Mouse (Mus musculus) heart, embryonic 13.5 days (tissue): ENCODE results near the gene Rdh16. TPM values are rescaled to one million over a fixed set of nuclear protein-coding genes. Genes with fewer than 3 reads are reported as not detected.
"Not testable (repeated sequence)": the region's sequence is repeated elsewhere in the genome, so short reads cannot be mapped to it uniquely, and the experiment has no call there.

Source experiments
- ATAC-seq: fragments of 200-750 bp; cut with Nextera tagmentation; 2 replicates; pipeline ENCODE4 v1.8.0; 2017; ENCODE audit warnings: moderate TSS enrichment; ENCODE audit not compliant: insufficient number of reproducible peaks, low FRiP score, low TSS enrichment; ENCODE audit errors: extremely low read depth
- H3K27ac ChIP-seq: fragments of 300-500 bp; sonication (generic); replicated peaks from 2 replicates; pipeline ENCODE4 v1.5.1; 2015; ENCODE audit warnings: moderate library complexity, mild to moderate bottlenecking, inconsistent platforms
- H3K27me3 ChIP-seq: fragments of 300-500 bp; sonication (generic); replicated peaks from 2 replicates; pipeline ENCODE4 v1.6.1; 2015; ENCODE audit warnings: mild to moderate bottlenecking, inconsistent platforms
- H3K36me3 ChIP-seq: fragments of 300-500 bp; sonication (generic); 2 replicates; pipeline ENCODE4 v1.6.1; 2015; ENCODE audit warnings: mild to moderate bottlenecking, inconsistent platforms
- H3K4me1 ChIP-seq: fragments of 300-500 bp; sonication (generic); 2 replicates; pipeline ENCODE4 v1.6.1; 2015; ENCODE audit warnings: inconsistent platforms
- H3K4me2 ChIP-seq: fragments of 300-500 bp; sonication (generic); 2 replicates; pipeline ENCODE4 v1.6.1; 2015; ENCODE audit warnings: inconsistent platforms, mild to moderate bottlenecking, moderate library complexity
- H3K4me3 ChIP-seq: fragments of 300-500 bp; sonication (generic); 2 replicates; pipeline ENCODE4 v1.5.1; 2015; ENCODE audit warnings: moderate library complexity, mild to moderate bottlenecking, inconsistent platforms
- H3K9ac ChIP-seq: fragments of 300-500 bp; sonication (generic); 2 replicates; pipeline ENCODE4 v1.6.1; 2015; ENCODE audit warnings: inconsistent platforms, mild to moderate bottlenecking, moderate library complexity
- H3K9me3 ChIP-seq: fragments of 300-500 bp; sonication (generic); 2 replicates; pipeline ENCODE4 v1.6.1; 2016; ENCODE audit warnings: inconsistent platforms
- WGBS: fragments of 180-500 bp; shearing (Covaris S2); methylation state at CpG from one replicate; pipeline ENCODE4 v1.1.7; 2015; ENCODE audit warnings: mixed read lengths; 5-methylcytosine and 5-hydroxymethylcytosine counted together
- polyA plus RNA-seq: library from polyadenylated mRNA; unstranded; fragments of >200 nt; fragmentation: Nextera tagmentation; extraction: Ambion mirVana; gene quantifications from 2 replicates; pipeline ENCODE4 v1.2.1, GENCODE M21; 2015

Rdh16 gene
- polyA plus RNA-seq, 1 experiment from 2014 or later: not detected

DNA sequence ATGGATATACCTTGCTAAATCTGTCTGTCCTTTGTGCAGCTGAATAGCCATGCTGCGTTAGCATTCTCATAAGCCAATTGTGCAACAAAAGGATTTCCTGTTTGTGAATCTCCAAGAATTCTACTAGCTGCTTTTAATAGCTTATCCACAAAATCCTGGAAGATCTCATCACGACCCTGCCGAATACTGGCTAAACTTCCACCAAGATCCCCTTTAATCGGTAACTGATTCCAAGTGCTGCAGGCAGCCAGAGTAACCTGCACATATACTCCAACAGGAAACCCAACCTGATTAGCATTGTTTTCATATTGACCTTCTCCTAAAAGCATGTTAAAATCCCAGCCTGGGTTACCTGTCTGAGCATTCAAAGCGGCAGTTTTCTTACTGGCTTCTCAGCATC lies 34.3 kb downstream of the Rdh16 start:
- Histone ChIP-seq H3K27me3 (no peaks in the 10 kb centered on the region), H3K36me3 (no peaks in the 10 kb centered on the region), H3K27ac (no peak overlapping the region), H3K9ac (no peak overlapping the region), H3K4me1 (no peaks in the 10 kb centered on the region), H3K4me2 (no peak overlapping the region), H3K9me3 (peaks cover 22% of the 10 kb centered on the region), H3K4me3 (no peak overlapping the region)
- 68% methylated on average over 5 of the region's 5 CpGs for WGBS
- no peak for ATAC-seq

GRCm38 (mm10) chr10:127837793-127838192 lies 36.8 kb downstream of the Rdh16 start:
- peaks cover 21% of the 10 kb centered on the region for H3K9me3 ChIP-seq
- not testable (repeated sequence) for H3K36me3 ChIP-seq, H3K4me2 ChIP-seq, H3K4me1 ChIP-seq, H3K27me3 ChIP-seq, H3K4me3 ChIP-seq, H3K9ac ChIP-seq, H3K27ac ChIP-seq, ATAC-seq
- 91% methylated on average over 5 of the region's 5 CpGs for WGBS

DNA sequence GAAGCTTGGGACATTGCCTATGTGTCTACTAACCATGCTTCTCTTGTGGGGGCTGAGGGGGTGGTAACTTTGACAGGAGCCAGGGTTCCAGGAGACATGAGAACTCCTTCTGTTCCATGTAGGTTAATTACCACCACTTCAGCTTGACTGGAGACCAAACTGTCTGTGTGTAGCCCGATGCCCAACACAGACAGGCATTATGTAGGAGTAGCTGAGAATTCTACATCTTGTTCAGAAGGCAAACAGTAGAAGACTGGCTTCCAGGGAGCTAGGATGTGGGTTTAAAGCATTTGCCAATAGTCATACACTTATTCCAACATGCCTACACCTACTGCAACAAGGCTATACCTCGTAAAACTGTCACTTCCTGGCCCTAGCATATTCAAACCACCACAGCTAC lies 37.6 kb downstream of the Rdh16 start:
- H3K27me3 ChIP-seq: no peaks in the 10 kb centered on the region
- ATAC-seq: no peak
- H3K4me3 ChIP-seq: no peak overlapping the region
- H3K9me3 ChIP-seq: peaks cover 19% of the 10 kb centered on the region
- no peak overlapping the region for H3K4me2 ChIP-seq
- WGBS: 70% methylated on average over 2 of the region's 2 CpGs
- no peak overlapping the region for H3K27ac ChIP-seq
- no peaks in the 10 kb centered on the region for H3K36me3 ChIP-seq
- H3K9ac ChIP-seq: no peak overlapping the region
- no peaks in the 10 kb centered on the region for H3K4me1 ChIP-seq

GRCm38 (mm10) chr10:127840776-127841175 lies 39.8 kb downstream of the Rdh16 start:
- no peak overlapping the region for H3K4me3 ChIP-seq
- H3K9me3 ChIP-seq: peaks cover 19% of the 10 kb centered on the region
- H3K9ac ChIP-seq: no peak overlapping the region
- no peaks in the 10 kb centered on the region for H3K4me1 ChIP-seq
- no peaks in the 10 kb centered on the region for H3K27me3 ChIP-seq
- no peaks in the 10 kb centered on the region for H3K36me3 ChIP-seq
- H3K27ac ChIP-seq: no peak overlapping the region
- no peak overlapping the region for H3K4me2 ChIP-seq
- WGBS: 58% methylated on average over 2 of the region's 2 CpGs
- no peak for ATAC-seq

DNA sequence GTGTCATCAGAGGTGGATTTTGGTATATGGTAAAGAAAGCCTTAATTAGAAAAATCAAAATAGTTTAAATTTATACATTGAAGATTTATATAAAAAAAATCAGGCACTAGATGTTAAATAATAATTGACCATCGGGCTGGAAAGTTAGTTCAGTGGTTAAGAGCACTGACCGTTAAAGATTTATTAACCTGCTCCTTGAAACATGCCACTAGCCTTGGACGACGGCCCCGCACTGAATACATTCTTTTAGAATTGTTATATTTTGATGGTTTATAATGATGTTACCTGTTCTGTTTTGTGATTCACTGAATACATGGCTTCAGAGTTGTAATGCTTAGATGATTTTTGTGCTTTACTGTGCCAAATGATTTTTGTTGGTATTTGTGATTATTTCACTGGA lies 45.0 kb downstream of the Rdh16 start:
- H3K4me1 ChIP-seq, H3K27me3 ChIP-seq, H3K4me3 ChIP-seq, H3K9ac ChIP-seq, H3K27ac ChIP-seq, H3K4me2 ChIP-seq, H3K9me3 ChIP-seq, ATAC-seq, H3K36me3 ChIP-seq: not testable (repeated sequence)
- 83% methylated on average over 5 of the region's 5 CpGs for WGBS

- no peak overlapping the region for H3K27ac ChIP-seq
- no peaks in the 10 kb centered on the region for H3K4me1 ChIP-seq
- no peak overlapping the region for H3K9ac ChIP-seq
- no peak for ATAC-seq
- no peaks in the 10 kb centered on the region for H3K27me3 ChIP-seq
- no peak overlapping the region for H3K4me2 ChIP-seq
- H3K9me3 ChIP-seq: 0 out of 2 replicates have a peak, but pooled peaks cover 7% of the 10 kb centered on the region
- no peaks in the 10 kb centered on the region for H3K36me3 ChIP-seq
- 59% methylated on average over 1 of the region's 1 CpGs for WGBS
- no peak overlapping the region for H3K4me3 ChIP-seq
Observed at GRCm38 (mm10) chr10:127848089-127848488, 47.1 kb downstream of the Rdh16 start.

DNA sequence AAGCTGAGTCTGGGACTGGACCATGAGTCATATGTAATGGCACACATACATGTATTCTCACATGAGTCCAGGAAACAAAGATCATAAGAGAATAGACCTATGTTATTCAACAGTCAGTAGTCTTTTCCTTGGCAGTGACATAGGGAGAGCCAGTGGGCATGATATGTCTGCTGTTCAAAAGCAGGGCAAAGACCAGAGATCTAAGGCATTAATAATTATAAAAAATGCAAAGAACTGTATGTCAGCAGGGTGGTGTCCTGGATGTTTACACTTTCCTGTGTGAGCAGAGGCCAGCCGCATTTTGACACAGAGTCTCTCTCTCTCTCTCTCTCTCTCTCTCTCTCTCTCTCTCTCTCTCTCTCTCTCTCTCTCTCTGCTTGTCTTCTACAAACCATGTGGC lies 48.7 kb downstream of the Rdh16 start, which contains the start of gene Rdh19:
Gene Rdh19, plus strand, starts transcription at position 301 of the 400 bp plus-strand sequence.
- Histone ChIP-seq H3K4me2 (no peak within 1 kb of the TSS), H3K27ac (no peak within 1 kb of the TSS), H3K36me3 (no peaks in the 10 kb centered on the region), H3K9me3 (0 out of 2 replicates have a peak, but pooled peaks cover 7% of the 10 kb centered on the region), H3K27me3 (no peaks in the 10 kb centered on the region), H3K9ac (no peak within 1 kb of the TSS), H3K4me1 (no peaks in the 10 kb centered on the region), H3K4me3 (no peak within 1 kb of the TSS)
- WGBS: 85% methylated on average over 1 of the region's 1 CpGs
- ATAC-seq: no peak

DNA sequence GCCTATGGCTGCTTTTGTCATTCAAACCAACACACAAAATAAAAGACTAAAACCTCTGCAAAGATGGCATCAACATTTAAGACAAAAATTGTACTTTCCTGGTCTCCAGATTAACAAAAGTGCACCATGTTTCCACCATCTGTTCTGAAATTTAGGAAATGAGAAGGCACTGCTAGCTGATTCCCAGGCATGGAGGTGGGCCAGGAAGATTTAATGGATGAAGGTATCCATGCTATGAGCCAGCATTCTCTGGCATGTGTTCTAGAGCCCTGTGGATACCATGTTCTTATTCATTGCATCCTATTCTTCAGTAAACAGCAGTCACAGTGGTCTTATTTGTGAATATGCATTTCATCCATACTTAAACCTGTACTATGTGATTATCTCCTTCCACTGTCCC lies 55.4 kb downstream of the Rdh16 start:
- H3K4me3 ChIP-seq: no peak overlapping the region
- H3K27me3 ChIP-seq: no peaks in the 10 kb centered on the region
- no peaks in the 10 kb centered on the region for H3K9me3 ChIP-seq
- H3K36me3 ChIP-seq: no peaks in the 10 kb centered on the region
- ATAC-seq: no peak
- H3K4me1 ChIP-seq: no peaks in the 10 kb centered on the region
- no peak overlapping the region for H3K9ac ChIP-seq
- no peak overlapping the region for H3K27ac ChIP-seq
- no peak overlapping the region for H3K4me2 ChIP-seq

DNA sequence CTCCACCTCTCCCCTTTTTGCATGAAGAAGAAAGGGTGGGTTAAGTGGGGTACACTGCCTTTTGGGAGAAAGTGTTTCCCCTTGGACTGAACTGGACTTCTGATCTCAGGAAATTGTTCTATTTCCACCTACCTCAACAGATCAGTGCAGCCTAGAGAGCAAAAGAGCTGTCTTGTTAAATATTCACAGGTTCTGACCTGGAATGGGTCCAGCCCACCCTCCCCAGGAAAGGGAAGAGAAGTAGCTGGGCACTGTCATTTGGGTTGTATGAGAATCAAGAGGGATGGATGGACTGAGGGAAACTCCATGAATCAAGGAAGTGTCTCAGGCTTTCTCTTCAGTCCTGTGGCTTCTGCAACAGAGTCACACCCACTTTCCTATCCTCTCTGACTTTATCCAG lies 64.0 kb downstream of the Rdh16 start:
- H3K4me1 ChIP-seq: no peaks in the 10 kb centered on the region
- H3K4me2 ChIP-seq: no peak overlapping the region
- peaks cover 4% of the 10 kb centered on the region; the same call in 1 of the 2 replicates for H3K9me3 ChIP-seq
- no peak overlapping the region for H3K9ac ChIP-seq
- no peaks in the 10 kb centered on the region for H3K36me3 ChIP-seq
- no peak for ATAC-seq
- H3K4me3 ChIP-seq: no peak overlapping the region
- no peaks in the 10 kb centered on the region for H3K27me3 ChIP-seq
- H3K27ac ChIP-seq: no peak overlapping the region

DNA sequence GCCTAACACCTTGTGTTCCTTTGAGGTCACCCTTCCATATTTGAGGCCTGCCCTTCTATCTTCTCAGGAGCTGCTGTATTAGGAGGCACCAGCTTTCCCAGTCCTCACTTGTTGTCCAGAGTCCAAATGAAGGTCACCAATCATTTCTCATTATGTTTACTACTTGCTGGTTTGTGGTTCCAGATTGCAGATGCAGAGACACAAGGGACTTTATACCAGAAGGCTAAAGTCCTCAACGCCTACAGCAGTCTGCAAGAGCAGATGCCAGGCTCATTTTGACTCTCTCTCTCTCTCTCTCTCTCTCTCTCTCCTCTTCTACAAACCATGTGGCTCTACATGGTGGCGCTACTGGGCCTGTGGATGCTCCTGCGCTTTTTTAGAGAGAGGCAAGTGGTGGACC lies 65.3 kb downstream of the Rdh16 start, which contains the start of gene Rdh16f2:
Gene Rdh16f2, plus strand, starts transcription at position 243 of the 400 bp plus-strand sequence.
- Histone ChIP-seq H3K27me3 (no peaks in the 10 kb centered on the region), H3K27ac (no peak within 1 kb of the TSS), H3K4me1 (no peaks in the 10 kb centered on the region), H3K4me2 (no peak within 1 kb of the TSS), H3K36me3 (no peaks in the 10 kb centered on the region), H3K4me3 (no peak within 1 kb of the TSS), H3K9ac (no peak within 1 kb of the TSS), H3K9me3 (peaks cover 14% of the 10 kb centered on the region; the same call in 1 of the 2 replicates)
- WGBS: 71% methylated on average over 3 of the region's 3 CpGs
- ATAC-seq: no peak

DNA sequence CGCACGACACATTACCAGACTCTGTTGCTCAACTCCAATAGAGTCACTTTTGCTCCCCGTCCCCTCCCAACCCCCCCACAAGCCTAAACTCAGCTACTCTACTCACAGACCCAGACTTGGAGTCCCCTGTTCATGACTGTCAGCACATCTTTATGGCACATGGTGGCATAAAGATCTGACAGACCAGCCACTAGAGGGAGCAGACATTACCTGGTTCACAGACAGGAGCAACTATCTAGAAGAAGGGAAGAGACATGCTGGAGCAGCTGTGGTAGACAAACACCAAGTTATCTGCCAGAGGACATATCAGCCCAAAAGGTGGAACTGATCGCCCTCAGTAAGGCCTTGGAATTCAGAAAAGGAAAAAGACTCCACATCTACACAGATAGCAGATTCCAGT lies 71.5 kb downstream of the Rdh16 start:
- Histone ChIP-seq H3K27me3 (no peaks in the 10 kb centered on the region), H3K9ac (no peak overlapping the region), H3K9me3 (peaks cover 15% of the 10 kb centered on the region; the same call in 1 of the 2 replicates), H3K36me3 (no peaks in the 10 kb centered on the region), H3K4me2 (no peak overlapping the region), H3K4me3 (no peak overlapping the region), H3K27ac (no peak overlapping the region), H3K4me1 (no peaks in the 10 kb centered on the region)
- ATAC-seq: no peak
- WGBS: 61% methylated on average over 4 of the region's 4 CpGs

DNA sequence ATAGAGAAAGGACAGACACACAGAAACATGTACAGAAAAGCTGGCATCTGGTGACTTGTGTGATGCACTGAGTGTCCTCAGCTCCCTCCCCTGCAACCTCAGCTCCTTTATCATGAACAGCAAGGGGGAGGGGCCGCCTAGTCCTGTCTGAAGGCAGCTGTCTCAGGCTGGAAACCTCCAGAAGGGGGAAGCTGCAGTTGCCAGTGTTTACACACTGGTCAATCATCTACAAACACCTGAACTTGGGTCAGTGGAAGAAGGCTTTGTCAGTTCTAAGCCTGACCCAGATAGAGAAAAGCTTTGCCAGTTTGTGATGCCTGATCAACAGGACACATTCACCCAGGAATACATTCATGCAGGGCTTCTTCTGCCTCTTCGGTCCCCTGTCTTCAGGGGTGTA lies 76.7 kb downstream of the Rdh16 start:
- H3K36me3 ChIP-seq: no peaks in the 10 kb centered on the region
- H3K27me3 ChIP-seq: no peaks in the 10 kb centered on the region
- no peak overlapping the region for H3K4me3 ChIP-seq
- H3K9ac ChIP-seq: no peak overlapping the region
- no peaks in the 10 kb centered on the region for H3K9me3 ChIP-seq
- no peak for ATAC-seq
- 19% methylated on average over 2 of the region's 2 CpGs for WGBS
- H3K4me2 ChIP-seq: no peak overlapping the region
- H3K4me1 ChIP-seq: peaks cover 11% of the 10 kb centered on the region; the same call in 1 of the 2 replicates
- no peak overlapping the region for H3K27ac ChIP-seq
